Mouse (Mus musculus) heart, embryonic 16.5 days (tissue): ENCODE data around the gene Lrrc1. TPM values are rescaled to one million over a fixed set of nuclear protein-coding genes. Genes with fewer than 3 reads are reported as not detected.

Experiments
- ATAC-seq: fragments of 200-750 bp; cut with Nextera tagmentation; replicated peaks from 2 replicates; pipeline ENCODE4 v1.8.0; 2017; ENCODE audit warnings: moderate number of reproducible peaks; ENCODE audit not compliant: insufficient read depth, low FRiP score; ENCODE audit errors: extremely low read depth
- H3K27ac ChIP-seq: fragments of 300-500 bp; sonication (generic); 2 replicates; pipeline ENCODE4 v1.5.1; 2014; ENCODE audit warnings: mild to moderate bottlenecking, low read length, control low read depth, moderate library complexity
- H3K27me3 ChIP-seq: fragments of 300-500 bp; sonication (generic); 2 replicates; pipeline ENCODE4 v1.6.1; 2014; ENCODE audit warnings: low read length, mixed read lengths; ENCODE audit not compliant: control insufficient read depth, insufficient read depth
- H3K36me3 ChIP-seq: fragments of 300-500 bp; sonication (generic); 2 replicates; pipeline ENCODE4 v1.6.1; 2014; ENCODE audit not compliant: control insufficient read depth, insufficient read depth
- H3K4me1 ChIP-seq: fragments of 300-500 bp; sonication (generic); 2 replicates; pipeline ENCODE4 v1.6.1; 2014; ENCODE audit warnings: low read length, mixed read lengths; ENCODE audit not compliant: control insufficient read depth, insufficient read depth
- H3K4me2 ChIP-seq: fragments of 300-500 bp; sonication (generic); 2 replicates; pipeline ENCODE4 v1.6.1; 2014; ENCODE audit warnings: low read depth, mild to moderate bottlenecking, control low read depth, low read length
- H3K4me3 ChIP-seq: fragments of 300-500 bp; sonication (generic); 2 replicates; pipeline ENCODE4 v1.5.1; 2014; ENCODE audit warnings: mild to moderate bottlenecking, control low read depth, low read length
- H3K9ac ChIP-seq: fragments of 300-500 bp; sonication (generic); 2 replicates; pipeline ENCODE4 v1.6.1; 2014; ENCODE audit warnings: low read length, control low read depth
- H3K9me3 ChIP-seq: fragments of 300-500 bp; sonication (generic); replicated peaks from 2 replicates; pipeline ENCODE4 v1.6.1; 2016; ENCODE audit warnings: low read length; ENCODE audit not compliant: control insufficient read depth
- WGBS: fragments of 180-500 bp; shearing (Covaris S2); extraction: QIAGEN DNeasy Blood & Tissue Kit; methylation state at CpG from one replicate; pipeline ENCODE4 v1.1.7; 2014; 5-methylcytosine and 5-hydroxymethylcytosine counted together
- polyA plus RNA-seq: library from polyadenylated mRNA; unstranded; fragments of >200 nt; fragmentation: Nextera tagmentation; extraction: Ambion mirVana; gene quantifications from 2 replicates; pipeline ENCODE4 v1.2.1, GENCODE M21; 2015

Gene Lrrc1
- polyA plus RNA-seq: 19.5 and 23.6 TPM in 2 replicates

DNA sequence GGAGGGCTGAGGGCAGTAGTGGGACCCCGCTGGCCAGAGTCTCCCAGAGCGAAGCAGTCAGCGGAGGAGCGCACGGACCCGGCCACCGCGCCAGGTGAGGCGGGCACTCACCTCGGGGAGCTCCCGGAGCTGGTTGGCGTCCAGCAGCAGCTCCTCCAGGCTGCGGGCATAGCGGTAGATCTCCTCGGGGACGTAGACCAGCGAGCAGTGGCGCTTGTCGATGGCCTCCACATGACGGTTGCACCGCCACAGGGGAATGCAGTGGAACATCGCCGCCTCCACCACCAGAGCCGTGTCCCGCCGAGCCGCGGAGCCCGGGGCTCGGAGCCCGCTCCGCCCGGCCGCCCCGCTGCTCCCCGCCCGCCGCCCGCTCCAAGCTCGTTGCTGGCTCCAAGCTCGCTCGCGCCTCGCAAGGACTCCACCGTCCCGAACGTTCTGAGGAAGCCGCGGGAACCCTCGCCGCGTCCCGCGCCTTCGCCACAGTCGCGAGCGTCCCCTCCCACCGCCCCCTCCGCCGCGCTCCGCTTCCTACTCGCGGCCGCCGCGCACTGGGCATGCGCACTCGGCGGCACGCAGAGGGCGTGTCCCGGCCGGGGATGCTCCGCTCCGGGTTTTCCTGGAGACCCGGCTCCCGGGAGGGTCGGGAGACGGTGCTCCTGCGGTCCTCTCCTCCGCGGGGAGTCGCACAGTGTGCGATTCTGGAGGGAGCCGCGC lies at the start of gene Lrrc1:
Gene Lrrc1, minus strand, starts transcription at position 517 of the 714 bp plus-strand sequence.
- under 1% methylated on average over 84 of the region's 88 CpGs for WGBS
- Histone ChIP-seq H3K36me3 (no peaks in the 10 kb centered on the region), H3K27ac (peak within 1 kb of the TSS; percentile 83), H3K9me3 (no peaks in the 10 kb centered on the region), H3K4me2 (peak within 1 kb of the TSS; percentile 73), H3K9ac (peak within 1 kb of the TSS; percentile 84), H3K4me3 (peak within 1 kb of the TSS; percentile 82), H3K4me1 (peaks cover 12% of the 10 kb centered on the region), H3K27me3 (no peaks in the 10 kb centered on the region)
- peak; percentile 86 for ATAC-seq

DNA sequence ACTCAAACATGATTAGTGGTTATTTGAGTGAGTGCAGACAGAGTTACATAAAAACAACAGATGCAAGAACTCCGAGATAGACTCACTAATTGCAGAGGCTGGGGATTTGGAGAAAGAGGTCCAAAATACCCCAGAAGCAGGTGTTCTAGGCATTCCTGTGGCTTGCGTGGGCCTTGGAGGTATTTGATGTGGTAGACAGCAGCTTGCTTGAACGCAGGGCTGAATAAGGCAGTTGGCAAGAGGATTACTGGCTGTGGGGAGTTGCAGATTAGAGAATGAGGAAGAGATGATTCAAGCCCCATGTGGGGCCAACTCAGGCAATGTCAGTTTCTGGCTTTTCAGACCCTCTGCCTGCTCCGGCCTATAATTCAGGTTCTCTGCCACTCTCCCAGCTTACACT lies 47.8 kb upstream of the Lrrc1 start:
- Histone ChIP-seq H3K27me3 (no peaks in the 10 kb centered on the region), H3K4me2 (no peak overlapping the region), H3K36me3 (no peaks in the 10 kb centered on the region), H3K4me1 (peaks cover 7% of the 10 kb centered on the region), H3K27ac (no peak overlapping the region), H3K9me3 (no peaks in the 10 kb centered on the region), H3K4me3 (no peak overlapping the region), H3K9ac (no peak overlapping the region)
- no peak for ATAC-seq
- WGBS: 57% methylated on average over 4 of the region's 4 CpGs

DNA sequence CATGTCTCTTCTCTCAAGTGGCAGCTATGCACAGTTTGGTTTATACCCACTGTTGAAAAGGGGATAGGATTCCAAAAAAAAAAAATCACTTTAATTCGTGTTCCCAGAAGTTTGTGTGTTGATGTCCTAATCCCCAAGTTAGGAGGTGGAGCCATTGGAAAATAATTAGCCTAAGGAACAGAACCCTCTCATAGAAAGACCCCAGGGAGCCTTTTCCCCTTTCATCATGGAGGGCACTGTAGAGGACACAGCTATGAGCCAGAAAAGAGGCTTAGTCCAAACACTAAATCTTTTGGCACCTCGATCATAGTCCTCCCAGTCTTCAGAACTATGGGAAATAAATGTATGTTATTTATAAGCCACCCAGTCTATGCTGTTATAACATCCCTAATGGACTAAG lies 44.8 kb upstream of the Lrrc1 start:
- peaks cover 3% of the 10 kb centered on the region; the same call in 1 of the 2 replicates for H3K4me1 ChIP-seq
- no peak for ATAC-seq
- H3K4me2 ChIP-seq: no peak overlapping the region
- no peaks in the 10 kb centered on the region for H3K27me3 ChIP-seq
- H3K27ac ChIP-seq: no peak overlapping the region
- no peak overlapping the region for H3K9ac ChIP-seq
- H3K4me3 ChIP-seq: no peak overlapping the region
- 0 out of 2 replicates have a peak, but pooled peaks cover 5% of the 10 kb centered on the region for H3K9me3 ChIP-seq
- H3K36me3 ChIP-seq: no peaks in the 10 kb centered on the region
- 55% methylated on average over 2 of the region's 2 CpGs for WGBS

DNA sequence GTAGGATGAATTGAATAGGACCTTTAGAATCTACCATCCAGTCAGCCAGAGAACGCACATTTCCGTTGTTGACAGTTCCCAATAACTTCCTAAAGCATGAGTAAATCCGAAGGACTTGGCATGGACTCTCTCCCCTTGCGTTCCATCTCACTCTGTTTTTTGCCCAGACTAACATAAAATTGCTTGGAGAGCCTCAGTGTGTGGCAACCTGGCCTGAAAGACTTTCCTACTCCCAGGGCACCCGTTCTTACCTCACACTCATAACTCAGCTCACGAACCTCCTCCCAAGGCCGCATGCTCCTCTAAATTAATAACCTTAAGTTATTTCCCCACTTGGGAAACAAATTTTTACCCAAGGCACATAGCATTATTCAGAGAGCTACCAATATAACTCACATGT lies 42.9 kb upstream of the Lrrc1 start:
- Histone ChIP-seq H3K4me1 (peaks cover 2% of the 10 kb centered on the region; the same call in 1 of the 2 replicates), H3K27me3 (no peaks in the 10 kb centered on the region), H3K4me3 (no peak overlapping the region), H3K4me2 (no peak overlapping the region), H3K27ac (no peak overlapping the region), H3K9me3 (0 out of 2 replicates have a peak, but pooled peaks cover 5% of the 10 kb centered on the region), H3K36me3 (no peaks in the 10 kb centered on the region), H3K9ac (no peak overlapping the region)
- WGBS: 87% methylated on average over 7 of the region's 7 CpGs
- no peak for ATAC-seq

DNA sequence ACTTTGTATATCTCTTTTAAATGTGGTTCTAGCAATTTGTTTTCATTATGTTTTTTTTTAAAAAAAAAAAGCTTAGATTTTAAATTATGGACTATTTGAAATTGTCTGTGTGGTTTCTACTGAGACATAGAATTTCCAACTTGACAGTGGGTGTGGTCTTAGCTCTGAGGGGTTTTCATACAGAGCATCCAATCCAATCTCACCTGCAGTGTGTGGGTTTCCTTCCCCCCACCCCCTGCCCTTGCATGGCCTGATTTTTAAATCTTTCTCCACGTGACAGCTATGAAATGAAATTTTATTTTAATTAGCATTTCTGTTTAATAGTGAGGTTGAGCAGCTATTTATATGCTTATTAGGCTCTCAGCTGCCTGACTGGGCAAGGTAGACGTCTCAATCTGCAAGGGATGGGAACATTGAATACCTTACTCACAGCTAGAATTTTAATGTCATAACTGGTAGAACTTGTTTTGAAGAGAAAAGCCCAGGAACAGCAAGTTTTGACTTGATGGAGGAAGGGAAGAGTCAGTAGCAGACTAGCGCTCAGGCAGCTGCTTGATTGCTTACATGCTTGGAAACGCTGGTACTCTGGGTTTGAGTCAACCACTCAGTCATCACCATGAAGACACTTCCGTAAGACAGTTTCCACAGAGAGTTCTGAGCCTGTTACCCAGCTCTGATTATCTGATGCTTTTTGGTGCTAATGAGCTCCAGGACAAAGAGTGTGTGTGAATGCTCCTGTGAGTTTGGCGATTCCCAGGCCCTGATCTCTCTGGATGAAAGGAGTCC lies 42.3 kb upstream of the Lrrc1 start:
- Histone ChIP-seq H3K4me1 (peaks cover 2% of the 10 kb centered on the region; the same call in 1 of the 2 replicates), H3K27me3 (no peaks in the 10 kb centered on the region), H3K4me2 (no peak overlapping the region), H3K9me3 (0 out of 2 replicates have a peak, but pooled peaks cover 5% of the 10 kb centered on the region), H3K9ac (no peak overlapping the region), H3K4me3 (no peak overlapping the region), H3K27ac (no peak overlapping the region), H3K36me3 (no peaks in the 10 kb centered on the region)
- 72% methylated on average over 6 of the region's 6 CpGs for WGBS
- ATAC-seq: no peak

DNA sequence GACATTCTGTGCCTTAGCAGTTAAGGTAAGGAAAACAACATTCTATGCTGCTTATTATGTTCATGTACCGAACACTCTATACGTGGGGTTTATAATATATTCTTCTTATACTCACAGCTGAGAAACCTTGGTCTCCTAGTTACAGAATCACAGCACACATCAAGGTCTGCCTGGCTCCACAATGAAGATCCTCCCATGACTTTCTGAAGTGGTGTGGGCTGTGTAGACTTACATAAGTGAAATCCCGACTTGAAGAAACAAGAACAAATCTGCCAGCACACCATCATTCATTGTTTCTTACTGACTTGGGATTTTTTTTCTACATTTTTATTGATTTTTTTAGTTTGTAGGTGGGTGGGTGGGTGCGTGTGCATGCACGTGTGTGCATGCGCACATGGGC lies 40.1 kb upstream of the Lrrc1 start:
- Histone ChIP-seq H3K27me3 (no peaks in the 10 kb centered on the region), H3K36me3 (no peaks in the 10 kb centered on the region), H3K9me3 (0 out of 2 replicates have a peak, but pooled peaks cover 5% of the 10 kb centered on the region), H3K4me1 (no peaks in the 10 kb centered on the region), H3K4me3 (no peak overlapping the region), H3K4me2 (no peak overlapping the region), H3K9ac (no peak overlapping the region), H3K27ac (no peak overlapping the region)
- WGBS: 75% methylated on average over 6 of the region's 6 CpGs
- ATAC-seq: no peak

DNA sequence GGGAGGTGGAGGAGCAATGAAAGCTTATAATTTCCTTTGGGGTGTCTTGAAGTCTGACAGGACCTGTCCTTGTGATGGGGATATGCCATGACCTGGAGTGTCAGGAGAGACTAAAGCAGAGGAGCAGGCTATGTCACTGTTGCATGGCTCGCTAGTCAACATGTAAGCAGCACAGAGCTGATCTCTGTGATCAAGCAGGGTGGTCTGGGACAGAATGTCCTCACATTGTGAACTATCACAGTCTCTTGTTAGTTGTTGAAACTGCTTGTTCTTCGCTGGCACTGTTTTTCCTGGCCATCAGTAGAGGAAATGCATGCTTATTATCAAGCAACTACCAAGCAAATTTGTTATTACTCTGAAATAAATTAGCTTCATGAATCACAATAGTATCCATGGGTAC lies 38.6 kb upstream of the Lrrc1 start:
- H3K4me2 ChIP-seq: no peak overlapping the region
- H3K4me1 ChIP-seq: no peaks in the 10 kb centered on the region
- no peaks in the 10 kb centered on the region for H3K27me3 ChIP-seq
- WGBS: 76% methylated on average over 2 of the region's 2 CpGs
- no peak for ATAC-seq
- H3K36me3 ChIP-seq: no peaks in the 10 kb centered on the region
- H3K9me3 ChIP-seq: 0 out of 2 replicates have a peak, but pooled peaks cover 5% of the 10 kb centered on the region
- no peak overlapping the region for H3K4me3 ChIP-seq
- no peak overlapping the region for H3K27ac ChIP-seq
- H3K9ac ChIP-seq: no peak overlapping the region

DNA sequence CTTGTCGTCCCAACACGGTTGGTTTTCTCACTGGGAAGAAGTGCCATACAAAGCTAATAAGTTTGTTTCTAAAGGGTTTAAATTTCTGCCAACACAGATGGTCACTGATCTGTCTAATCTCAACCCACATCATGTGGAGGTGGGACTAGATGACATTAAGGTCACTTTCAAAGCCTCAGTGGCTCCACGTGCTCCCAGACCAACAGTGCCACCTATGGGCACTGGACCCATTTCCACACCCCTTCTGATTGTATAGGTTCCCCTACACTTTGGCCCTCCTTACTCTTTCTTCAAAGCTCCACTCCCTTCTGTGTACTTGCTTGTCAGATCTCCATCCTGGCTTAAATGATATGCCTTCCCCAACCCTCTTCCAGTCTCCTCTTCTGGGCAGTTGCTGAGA lies 35.2 kb upstream of the Lrrc1 start:
- H3K4me2 ChIP-seq: no peak overlapping the region
- H3K4me3 ChIP-seq: no peak overlapping the region
- WGBS: 69% methylated on average over 3 of the region's 3 CpGs
- no peaks in the 10 kb centered on the region for H3K27me3 ChIP-seq
- H3K9ac ChIP-seq: no peak overlapping the region
- H3K27ac ChIP-seq: no peak overlapping the region
- H3K36me3 ChIP-seq: no peaks in the 10 kb centered on the region
- H3K4me1 ChIP-seq: peaks cover 6% of the 10 kb centered on the region
- no peaks in the 10 kb centered on the region for H3K9me3 ChIP-seq
- no peak for ATAC-seq

DNA sequence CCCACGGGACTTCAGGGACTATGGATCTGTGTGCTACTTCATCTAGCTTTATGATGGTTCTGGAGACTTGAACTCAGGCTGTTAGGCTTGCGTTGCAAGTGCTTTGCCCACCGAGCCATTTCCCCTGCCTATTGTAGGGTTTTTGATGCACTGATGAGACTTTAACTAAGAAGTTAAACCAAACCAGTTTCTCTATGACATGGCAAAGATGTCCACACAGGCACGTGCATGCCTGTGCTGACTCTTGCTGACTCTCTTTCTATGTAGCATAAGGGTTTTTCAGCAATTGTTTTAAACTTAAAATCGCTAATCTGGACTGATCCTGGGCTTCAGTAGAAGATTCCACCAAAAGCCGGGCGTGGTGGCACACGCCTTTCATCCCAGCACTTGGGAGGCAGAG lies 33.3 kb upstream of the Lrrc1 start:
- H3K36me3 ChIP-seq: no peaks in the 10 kb centered on the region
- no peak overlapping the region for H3K4me2 ChIP-seq
- H3K9me3 ChIP-seq: no peaks in the 10 kb centered on the region
- no peak for ATAC-seq
- H3K4me3 ChIP-seq: no peak overlapping the region
- no peaks in the 10 kb centered on the region for H3K27me3 ChIP-seq
- H3K27ac ChIP-seq: no peak overlapping the region
- no peak overlapping the region for H3K9ac ChIP-seq
- peaks cover 6% of the 10 kb centered on the region for H3K4me1 ChIP-seq
- WGBS: 91% methylated on average over 8 of the region's 8 CpGs
